Mouse (Mus musculus): ENCODE data around the gene Wdfy2. TPM values are rescaled to one million over a fixed set of nuclear protein-coding genes. Genes with fewer than 3 reads are reported as not detected.
A peak's percentile ranks its signal among the peaks of the same experiment; 100 is the strongest.

Wdfy2 gene
- polyA plus RNA-seq, 1 experiment from 2014 or later = 2.4 TPM

DNA sequence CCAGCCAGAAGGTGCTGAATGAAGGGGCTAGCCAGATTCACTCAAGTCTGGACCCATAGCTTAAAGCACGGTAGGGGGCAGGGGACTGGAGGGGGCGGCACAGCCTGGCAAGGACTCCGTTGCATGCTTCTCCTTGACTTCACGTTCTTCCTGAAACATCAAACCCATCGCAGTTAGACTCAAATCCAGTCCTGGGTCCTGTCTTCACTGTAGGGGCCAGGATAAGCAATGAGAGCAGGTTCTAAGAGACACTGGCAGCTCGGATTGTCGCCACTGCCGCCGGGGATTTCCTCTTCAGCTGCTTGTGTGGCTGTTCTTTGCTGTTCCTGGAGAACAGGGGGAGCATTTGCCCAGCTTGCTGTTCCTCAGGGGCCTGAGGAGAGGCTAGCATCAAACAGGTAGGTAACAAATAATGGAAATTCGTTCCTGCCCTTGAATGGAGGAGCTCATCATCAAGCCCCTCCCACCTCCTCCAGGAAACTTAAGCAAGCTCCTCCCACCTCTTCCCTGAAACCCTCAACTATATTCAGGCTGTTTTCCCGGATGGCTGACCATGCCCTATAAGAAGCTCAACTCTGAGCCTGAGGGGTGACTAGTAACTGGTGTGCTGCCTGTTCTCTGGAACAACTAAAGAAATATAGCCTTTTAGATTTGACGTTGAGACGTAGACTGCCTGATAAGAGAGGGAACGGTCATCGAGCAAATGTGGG is 128.5 kb downstream of the Wdfy2 start:
- Histone ChIP-seq H3K4me1 (replicated peaks; ENCODE audit: control insufficient read depth, insufficient read depth) (no peaks in the 10 kb centered on the region), H3K27ac (replicated peaks) (no peak overlapping the region), H3K9ac (ENCODE audit: low read length) (peak overlapping the region; percentile 24; the same call in 1 of the 2 replicates), H3K4me3 (ENCODE audit: low read depth, low read length) (peak overlapping the region; percentile 29), H3K9me3 (ENCODE audit: control insufficient read depth, low read length) (no peaks in the 10 kb centered on the region), H3K36me3 (ENCODE audit: control insufficient read depth, insufficient read depth, low read length) (no peaks in the 10 kb centered on the region), H3K27me3 (ENCODE audit: control insufficient read depth, insufficient read depth, low read length) (no peaks in the 10 kb centered on the region), H3K4me2 (replicated peaks; ENCODE audit: low read depth) (peak overlapping the region; percentile 52)
- TF ChIP-seq CTCF (IDR thresholded peaks at IDR 0.05; ENCODE audit: low read depth) = no peak
- TF ChIP-seq EP300 (optimal IDR thresholded peaks at IDR 0.05) = no peak
- 25% methylated on average over 15 of the region's 15 CpGs for WGBS
- DNase-seq (ENCODE audit: low spot score) = peak; percentile 33
- no peak for ATAC-seq (ENCODE audit: low FRiP score, low TSS enrichment)

DNA sequence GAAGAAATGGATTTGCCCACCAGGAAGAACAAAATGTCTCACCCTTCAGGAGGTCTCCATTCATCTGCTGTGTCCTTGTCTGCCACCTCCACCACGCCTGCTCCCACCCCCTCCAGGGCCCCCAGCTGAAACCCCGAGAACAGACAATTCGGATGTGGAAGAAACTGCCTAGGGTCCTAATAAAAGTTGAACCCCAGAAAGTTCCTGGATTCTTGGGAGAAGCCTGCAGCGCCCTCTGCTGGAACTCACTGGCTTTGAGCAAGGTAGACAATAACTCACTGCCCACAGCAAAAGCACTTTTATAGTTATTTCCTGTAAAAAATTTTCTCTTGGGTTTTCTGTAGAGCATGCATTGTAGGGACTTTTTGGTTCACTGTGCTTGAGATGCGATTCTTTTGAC is 137.6 kb downstream of the Wdfy2 start:
- Histone ChIP-seq H3K4me2 (replicated peaks; ENCODE audit: low read depth) (no peak overlapping the region), H3K9ac (ENCODE audit: low read length) (no peak overlapping the region), H3K9me3 (ENCODE audit: control insufficient read depth, low read length) (no peaks in the 10 kb centered on the region), H3K36me3 (ENCODE audit: control insufficient read depth, insufficient read depth, low read length) (no peaks in the 10 kb centered on the region), H3K4me1 (replicated peaks; ENCODE audit: control insufficient read depth, insufficient read depth) (no peaks in the 10 kb centered on the region), H3K27me3 (ENCODE audit: control insufficient read depth, insufficient read depth, low read length) (no peaks in the 10 kb centered on the region), H3K4me3 (ENCODE audit: low read depth, low read length) (no peak overlapping the region), H3K27ac (replicated peaks) (no peak overlapping the region)
- whole genome bisulfite sequencing = 14% methylated on average over 5 of the region's 5 CpGs
- peak; percentile 66 for DNase-seq (ENCODE audit: low spot score)
- ATAC-seq (ENCODE audit: low FRiP score, low TSS enrichment) = no peak
- TF ChIP-seq EP300 (optimal IDR thresholded peaks at IDR 0.05) = no peak
- TF ChIP-seq CTCF (IDR thresholded peaks at IDR 0.05; ENCODE audit: low read depth) = peak; percentile 80

DNA sequence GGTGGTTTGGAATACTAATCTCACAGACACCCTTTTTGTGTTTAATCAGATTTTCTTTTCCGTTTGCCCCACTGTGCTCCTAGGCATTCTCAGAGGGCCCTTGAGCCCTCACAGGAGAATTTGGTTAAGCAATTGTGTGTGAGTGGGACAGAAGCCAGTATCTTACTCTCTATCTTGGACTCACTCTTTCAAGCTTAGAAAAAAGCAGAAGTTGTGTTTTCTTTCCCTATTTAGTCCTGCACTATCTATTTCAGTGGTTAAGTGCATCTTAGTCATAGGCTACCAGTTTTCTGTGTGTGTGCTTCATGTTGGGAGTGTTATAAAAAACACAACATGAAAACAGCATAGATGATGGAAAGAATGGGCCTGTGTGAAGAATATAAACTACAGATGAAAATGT is 142.3 kb downstream of the Wdfy2 start:
- no peaks in the 10 kb centered on the region for H3K4me1 ChIP-seq (replicated peaks; ENCODE audit: control insufficient read depth, insufficient read depth)
- no peak for DNase-seq (ENCODE audit: low spot score)
- H3K4me3 ChIP-seq (ENCODE audit: low read depth, low read length) = no peak overlapping the region
- ATAC-seq (ENCODE audit: low FRiP score, low TSS enrichment) = no peak
- H3K27me3 ChIP-seq (ENCODE audit: control insufficient read depth, insufficient read depth, low read length) = no peaks in the 10 kb centered on the region
- no peak overlapping the region for H3K9ac ChIP-seq (ENCODE audit: low read length)
- no peaks in the 10 kb centered on the region for H3K36me3 ChIP-seq (ENCODE audit: control insufficient read depth, insufficient read depth, low read length)
- H3K9me3 ChIP-seq (ENCODE audit: control insufficient read depth, low read length) = no peaks in the 10 kb centered on the region
- TF ChIP-seq CTCF (IDR thresholded peaks at IDR 0.05; ENCODE audit: low read depth) (no peak), EP300 (optimal IDR thresholded peaks at IDR 0.05) (no peak)
- WGBS = 67% methylated on average over 1 of the region's 1 CpGs
- no peak overlapping the region for H3K4me2 ChIP-seq (replicated peaks; ENCODE audit: low read depth)
- no peak overlapping the region for H3K27ac ChIP-seq (replicated peaks)

DNA sequence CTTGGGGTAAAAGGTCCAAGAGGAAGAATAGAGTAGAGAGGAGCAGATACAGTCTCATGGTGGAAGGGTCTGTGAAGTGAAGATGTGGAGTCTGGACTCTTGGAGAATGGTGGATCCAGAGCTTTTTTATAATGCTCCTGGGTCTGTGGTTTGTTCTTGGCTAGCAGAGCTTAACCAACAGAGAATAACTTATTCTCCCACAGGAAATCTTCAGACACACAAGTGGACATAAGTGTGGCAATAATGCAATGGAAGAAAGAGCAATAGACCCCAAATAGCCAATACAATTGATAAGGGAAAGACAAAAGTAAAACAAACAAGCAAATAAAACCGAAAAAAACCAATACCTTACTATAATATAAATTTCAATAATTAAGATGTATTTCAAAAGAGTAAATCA is 146.9 kb downstream of the Wdfy2 start, which contains the start of gene Defb48:
TSS of gene Defb48 (minus strand) at position 101 of the 400 bp plus-strand sequence.
- H3K27ac ChIP-seq (replicated peaks) = no peak within 1 kb of the TSS
- H3K4me2 ChIP-seq (replicated peaks; ENCODE audit: low read depth) = no peak within 1 kb of the TSS
- no peak for ATAC-seq (ENCODE audit: low FRiP score, low TSS enrichment)
- DNase-seq (ENCODE audit: low spot score) = no peak
- no peak within 1 kb of the TSS for H3K4me3 ChIP-seq (ENCODE audit: low read depth, low read length)
- no peaks in the 10 kb centered on the region for H3K36me3 ChIP-seq (ENCODE audit: control insufficient read depth, insufficient read depth, low read length)
- H3K27me3 ChIP-seq (ENCODE audit: control insufficient read depth, insufficient read depth, low read length) = no peaks in the 10 kb centered on the region
- no peak within 1 kb of the TSS for H3K9ac ChIP-seq (ENCODE audit: low read length)
- WGBS = 53% methylated on average over 1 of the region's 1 CpGs
- H3K9me3 ChIP-seq (ENCODE audit: control insufficient read depth, low read length) = no peaks in the 10 kb centered on the region
- TF ChIP-seq EP300 (optimal IDR thresholded peaks at IDR 0.05) (no peak), CTCF (IDR thresholded peaks at IDR 0.05; ENCODE audit: low read depth) (no peak)
- no peaks in the 10 kb centered on the region for H3K4me1 ChIP-seq (replicated peaks; ENCODE audit: control insufficient read depth, insufficient read depth)

DNA sequence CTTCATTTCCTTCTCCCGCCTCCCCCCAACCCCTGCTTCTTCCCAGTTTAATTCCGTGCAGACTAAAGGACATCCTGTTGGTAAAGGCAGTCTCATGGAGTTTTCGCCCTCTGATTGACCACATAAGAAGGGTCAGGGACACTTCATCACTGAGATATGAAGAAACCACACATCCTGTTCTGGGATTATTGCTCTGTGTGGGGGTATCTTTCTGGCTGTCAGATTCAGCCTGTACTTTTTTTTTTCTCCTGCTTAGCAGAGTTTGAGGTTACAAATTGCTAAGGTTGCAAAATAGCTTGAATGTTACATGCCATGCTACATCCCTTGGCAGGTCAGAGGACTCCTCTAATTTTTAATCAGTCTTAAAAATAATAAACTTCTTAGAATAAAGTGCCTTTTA is 153.8 kb downstream of the Wdfy2 start:
- H3K27me3 ChIP-seq (ENCODE audit: control insufficient read depth, insufficient read depth, low read length) = no peaks in the 10 kb centered on the region
- no peak overlapping the region for H3K4me2 ChIP-seq (replicated peaks; ENCODE audit: low read depth)
- H3K4me3 ChIP-seq (ENCODE audit: low read depth, low read length) = no peak overlapping the region
- H3K27ac ChIP-seq (replicated peaks) = no peak overlapping the region
- H3K4me1 ChIP-seq (replicated peaks; ENCODE audit: control insufficient read depth, insufficient read depth) = no peaks in the 10 kb centered on the region
- TF ChIP-seq EP300 (optimal IDR thresholded peaks at IDR 0.05) (no peak), CTCF (IDR thresholded peaks at IDR 0.05; ENCODE audit: low read depth) (no peak)
- H3K36me3 ChIP-seq (ENCODE audit: control insufficient read depth, insufficient read depth, low read length) = no peaks in the 10 kb centered on the region
- no peak for ATAC-seq (ENCODE audit: low FRiP score, low TSS enrichment)
- DNase-seq (ENCODE audit: low spot score) = no peak
- no peak overlapping the region for H3K9ac ChIP-seq (ENCODE audit: low read length)
- no peaks in the 10 kb centered on the region for H3K9me3 ChIP-seq (ENCODE audit: control insufficient read depth, low read length)
- WGBS = 63% methylated on average over 3 of the region's 3 CpGs

- Histone ChIP-seq H3K9ac (ENCODE audit: low read length) (no peak overlapping the region), H3K27ac (replicated peaks) (no peak overlapping the region), H3K4me2 (replicated peaks; ENCODE audit: low read depth) (no peak overlapping the region), H3K27me3 (ENCODE audit: control insufficient read depth, insufficient read depth, low read length) (no peaks in the 10 kb centered on the region), H3K9me3 (ENCODE audit: control insufficient read depth, low read length) (no peaks in the 10 kb centered on the region), H3K36me3 (ENCODE audit: control insufficient read depth, insufficient read depth, low read length) (no peaks in the 10 kb centered on the region), H3K4me3 (ENCODE audit: low read depth, low read length) (no peak overlapping the region), H3K4me1 (replicated peaks; ENCODE audit: control insufficient read depth, insufficient read depth) (no peaks in the 10 kb centered on the region)
- 66% methylated on average over 7 of the region's 7 CpGs for whole genome bisulfite sequencing
- TF ChIP-seq EP300 (optimal IDR thresholded peaks at IDR 0.05) (no peak), CTCF (IDR thresholded peaks at IDR 0.05; ENCODE audit: low read depth) (no peak)
- no peak for DNase-seq (ENCODE audit: low spot score)
- ATAC-seq (ENCODE audit: low FRiP score, low TSS enrichment) = no peak
These were observed 154.5 kb downstream of the Wdfy2 start for GRCm38 (mm10) chr14:62991849-62992510.
